Mouse (Mus musculus): Measurements from ENCODE around the gene Ier3.

Ier3 gene

DNA sequence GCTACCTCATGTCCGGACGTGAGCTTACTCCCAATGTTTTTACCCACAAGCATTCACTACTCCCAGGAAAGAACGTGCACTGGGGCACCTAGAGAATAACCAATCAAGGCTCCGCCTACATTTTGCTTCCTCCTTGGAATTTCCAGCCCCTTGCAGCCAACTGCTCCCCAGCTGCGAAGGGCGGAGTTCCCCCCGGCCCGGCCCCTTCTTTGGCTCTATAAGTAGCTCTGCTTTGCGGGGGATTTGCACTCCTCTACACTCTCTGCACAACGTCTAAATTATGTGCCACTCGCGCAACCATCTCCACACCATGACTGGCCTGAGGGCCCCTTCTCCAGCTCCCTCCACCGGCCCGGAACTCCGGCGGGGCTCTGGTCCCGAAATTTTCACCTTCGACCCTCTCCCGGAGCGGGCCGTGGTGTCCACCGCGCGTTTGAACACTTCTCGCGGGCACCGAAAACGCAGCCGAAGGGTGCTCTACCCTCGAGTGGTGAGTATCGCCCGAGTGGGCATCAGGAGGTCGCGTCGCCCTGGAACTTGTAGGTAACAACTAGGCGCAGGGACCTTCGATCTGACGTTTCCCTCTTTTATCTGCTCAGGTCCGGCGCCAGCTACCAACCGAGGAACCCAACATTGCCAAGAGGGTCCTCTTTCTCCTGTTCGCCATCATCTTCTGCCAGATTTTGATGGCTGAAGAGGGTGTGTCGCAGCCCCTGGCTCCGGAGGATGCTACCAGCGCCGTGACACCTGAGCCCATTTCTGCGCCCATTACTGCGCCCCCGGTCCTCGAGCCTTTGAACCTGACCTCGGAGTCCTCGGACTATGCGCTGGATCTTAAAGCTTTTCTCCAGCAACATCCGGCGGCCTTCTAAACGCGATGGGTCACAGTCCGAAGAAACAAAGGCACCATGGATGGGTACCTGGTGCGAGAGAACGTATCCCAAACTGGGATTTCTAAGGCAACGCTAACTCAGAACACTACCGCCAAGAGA, at the start of gene Ier3:
Ier3 (plus strand) TSS at position 246 of the 992 bp plus-strand sequence.
- DNase-seq (ENCODE audit: low spot score), result peak; percentile 70

DNA sequence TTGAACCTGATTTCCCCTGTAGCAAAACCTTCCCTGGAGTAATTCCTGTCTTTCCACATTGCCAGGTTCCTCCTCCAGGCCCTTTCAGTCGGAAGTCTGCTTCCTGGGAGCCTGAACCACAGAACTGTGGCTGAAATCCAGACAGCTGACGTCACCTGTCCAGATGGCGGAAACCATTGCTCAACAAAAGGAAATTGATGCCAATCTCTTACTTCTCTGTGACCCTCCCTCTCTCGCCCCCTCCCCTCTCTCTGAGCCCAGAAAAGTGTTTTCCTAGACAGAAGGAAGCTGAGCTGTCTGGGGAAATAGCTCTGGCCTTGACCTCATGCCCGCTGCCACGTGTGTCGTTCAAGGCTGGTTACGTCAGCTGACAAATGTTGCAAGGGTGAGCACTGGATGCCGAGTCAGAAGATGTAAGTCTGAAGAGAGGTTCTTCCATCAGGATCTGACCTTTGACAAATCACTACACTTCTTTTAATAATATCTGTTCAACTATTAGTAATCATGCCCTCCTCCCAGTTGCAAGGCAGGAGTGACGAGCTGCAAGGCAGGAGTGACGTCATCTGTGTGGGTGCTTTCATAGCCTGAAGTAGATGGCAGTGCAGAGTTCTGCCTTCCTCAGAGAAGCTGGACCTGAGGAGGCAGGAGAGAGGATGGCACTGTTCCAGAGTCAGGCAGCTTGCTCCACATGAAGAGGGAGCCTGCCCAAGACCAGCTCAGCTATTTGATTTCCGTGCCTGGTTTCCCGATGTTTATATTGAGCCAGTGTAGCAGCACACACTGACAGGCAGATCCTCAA, 44.5 kb upstream of the Ier3 start:
- peak; percentile 48 for DNase-seq (ENCODE audit: low spot score)

DNA sequence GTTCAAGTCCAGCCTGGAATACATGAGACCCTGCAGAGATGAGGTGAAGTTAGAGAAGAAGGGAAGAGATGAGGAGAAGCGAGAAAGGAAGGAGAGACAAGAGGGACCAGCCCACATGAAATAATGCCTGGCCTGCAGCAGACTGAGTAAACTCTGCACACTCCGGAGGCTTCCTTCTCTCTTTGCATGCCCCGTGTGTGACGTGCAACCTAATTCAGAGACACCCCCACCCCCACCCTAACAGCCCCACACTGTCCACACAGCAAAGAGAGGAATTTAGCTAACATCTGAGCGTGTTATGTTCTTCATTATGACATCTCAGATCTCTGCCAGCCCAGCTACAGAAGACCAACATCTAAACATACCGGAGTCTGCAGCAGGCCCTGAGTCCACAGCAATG, 42.5 kb upstream of the Ier3 start:
- no peak for DNase-seq (ENCODE audit: low spot score)

DNA sequence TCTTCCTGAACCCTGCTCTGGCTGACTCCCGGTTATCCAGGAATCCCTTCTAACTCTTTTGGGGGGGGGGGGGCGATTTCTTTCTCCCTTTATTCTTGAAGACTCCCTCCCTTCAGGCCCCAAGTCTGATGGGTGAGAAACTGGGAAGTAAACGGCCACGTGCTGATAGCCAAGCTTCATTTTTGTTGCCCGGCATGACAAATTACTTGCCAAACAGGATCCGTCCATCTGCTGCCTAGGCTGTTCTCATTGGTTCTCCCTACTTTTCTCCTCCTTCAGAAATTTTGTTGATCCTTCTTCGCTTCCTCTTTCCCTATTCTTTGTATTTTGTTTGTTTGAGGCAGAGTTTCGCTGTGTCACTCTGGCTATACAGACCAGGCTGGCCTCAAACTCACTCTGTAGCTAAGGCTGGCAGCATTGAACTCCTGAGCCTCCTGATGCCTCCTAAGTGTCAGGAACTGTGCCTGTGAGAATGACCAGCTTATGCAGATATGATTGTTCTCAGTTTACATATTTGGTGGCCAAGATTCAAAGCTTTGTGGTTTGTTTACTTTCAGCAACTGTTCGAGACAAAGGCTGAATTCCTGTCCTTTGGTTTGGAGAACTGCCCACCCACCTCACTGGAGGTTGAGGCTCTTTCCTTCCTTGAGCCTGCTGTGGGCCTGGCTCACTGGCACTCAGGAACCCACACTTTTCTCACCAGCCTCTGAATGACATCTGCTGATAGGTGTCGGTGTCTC, 41.8 kb upstream of the Ier3 start:
- no peak for DNase-seq (ENCODE audit: low spot score)

DNA sequence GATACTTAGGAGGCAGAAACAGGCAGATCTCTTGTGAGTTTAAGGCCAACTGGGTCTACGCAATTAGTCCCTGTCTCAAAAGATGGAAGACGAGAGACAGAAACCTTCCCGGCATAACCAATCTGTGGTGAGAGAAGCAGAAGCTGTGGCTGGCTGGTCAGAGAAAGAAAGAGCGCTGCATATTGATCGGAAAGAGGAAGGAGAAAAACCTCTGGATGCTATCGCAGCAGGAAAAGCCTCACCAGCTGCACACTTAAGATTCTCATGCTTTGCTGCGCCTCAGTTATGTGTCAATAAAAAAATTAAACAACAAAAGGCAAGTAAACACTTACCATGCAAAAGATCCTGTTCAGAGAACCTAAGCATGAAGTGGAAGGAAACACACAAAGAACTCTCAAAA, 41.1 kb upstream of the Ier3 start:
- no peak for DNase-seq (ENCODE audit: low spot score)

DNA sequence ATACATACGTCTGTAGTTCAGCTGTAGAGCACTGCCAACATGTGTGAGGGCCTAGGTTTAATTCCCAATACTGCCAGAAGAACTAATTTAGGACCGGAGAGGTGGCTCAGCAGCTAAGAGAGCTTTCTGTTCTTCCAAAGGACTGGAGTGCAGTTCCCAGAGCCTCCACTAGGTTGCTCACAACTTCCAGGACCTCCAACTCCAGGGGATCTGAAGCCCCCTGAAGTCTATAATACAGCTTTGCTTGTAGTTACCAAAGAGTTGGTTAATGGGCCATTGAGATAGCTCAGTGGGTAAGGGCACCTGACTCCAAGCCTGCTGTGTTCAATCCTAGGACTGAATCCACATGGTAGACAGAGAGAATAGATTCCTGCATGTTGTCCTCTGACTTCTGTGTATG, 39.1 kb upstream of the Ier3 start:
- no peak for DNase-seq (ENCODE audit: low spot score)

DNA sequence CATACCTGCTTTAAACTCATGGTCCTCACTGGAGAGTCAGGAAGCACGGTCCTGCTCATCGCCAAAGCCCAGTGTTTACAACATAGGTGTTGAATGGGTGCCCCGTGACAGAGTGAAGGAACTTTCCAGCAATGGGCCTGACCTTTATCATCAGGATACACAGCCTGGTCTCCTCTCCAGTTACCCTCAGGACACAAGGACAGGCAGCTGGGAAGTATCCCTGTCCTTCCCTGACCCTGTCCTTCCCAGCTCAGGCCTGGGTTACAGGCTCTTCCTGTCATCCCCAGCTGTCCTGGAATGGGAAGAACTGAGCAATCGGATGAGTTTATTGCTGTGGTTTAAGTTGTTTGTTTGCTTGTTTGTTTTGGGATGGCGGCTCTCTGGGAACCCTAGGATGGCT, 38.6 kb upstream of the Ier3 start:
- no peak for DNase-seq (ENCODE audit: low spot score)

DNA sequence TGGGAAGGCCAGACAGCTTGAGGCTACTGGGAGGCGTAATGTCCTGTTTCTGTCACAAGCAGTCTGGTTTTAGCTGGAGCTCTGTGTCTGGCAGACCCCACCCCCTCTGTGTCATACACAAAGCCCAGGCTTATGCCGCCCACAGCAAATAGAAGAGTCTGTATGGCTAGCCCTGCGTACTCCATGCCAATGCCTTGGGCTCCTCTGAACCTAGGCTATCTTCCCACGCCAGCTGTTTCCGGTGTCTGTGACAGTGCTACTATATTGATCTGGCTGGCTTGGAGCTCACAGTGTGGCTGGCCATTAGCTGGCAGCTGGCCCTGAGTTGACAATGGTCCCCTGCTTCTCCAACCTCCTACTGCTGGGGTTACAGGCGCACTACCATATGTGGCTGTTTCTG, 37.5 kb upstream of the Ier3 start:
- DNase-seq (ENCODE audit: low spot score), result no peak

DNA sequence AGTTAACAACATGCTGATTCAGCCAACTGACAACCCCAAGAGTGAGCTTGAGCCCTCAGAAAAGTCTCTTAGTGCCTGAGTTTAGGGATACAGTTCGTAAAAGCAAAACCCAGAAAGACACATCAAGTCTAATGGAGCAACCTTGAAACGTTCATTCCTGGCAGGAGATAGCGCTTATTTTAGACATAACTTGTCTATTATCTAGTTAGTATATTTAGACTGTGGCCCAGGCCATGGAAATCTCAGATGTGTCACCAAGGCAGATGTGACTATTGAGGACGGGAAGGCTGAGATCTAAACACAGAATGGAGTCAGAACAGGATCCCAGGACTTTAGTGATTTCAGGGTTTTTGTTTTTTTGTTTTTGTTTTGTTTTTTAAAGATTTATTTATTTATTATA, 36.3 kb upstream of the Ier3 start:
- DNase-seq (ENCODE audit: low spot score), result no peak

DNA sequence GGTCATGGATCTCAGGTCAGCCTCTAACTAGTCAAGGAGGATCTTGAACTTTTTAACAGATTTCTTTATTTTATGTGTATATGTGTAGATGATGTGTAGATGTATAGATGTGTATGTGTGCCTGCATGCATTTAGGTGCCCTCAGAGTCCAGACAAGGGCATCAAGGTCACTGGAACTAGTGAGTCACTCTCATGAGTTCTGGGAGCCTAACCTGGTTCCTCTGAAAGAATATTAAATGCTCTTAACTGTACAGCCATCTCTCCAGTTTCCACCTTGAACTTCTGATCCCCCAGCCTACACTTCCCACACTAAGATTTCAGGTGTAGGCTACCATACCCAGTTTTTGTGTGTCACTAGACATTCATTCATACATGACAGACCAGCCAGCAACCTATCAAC, 34.0 kb upstream of the Ier3 start:
- DNase-seq (ENCODE audit: low spot score), result no peak

DNA sequence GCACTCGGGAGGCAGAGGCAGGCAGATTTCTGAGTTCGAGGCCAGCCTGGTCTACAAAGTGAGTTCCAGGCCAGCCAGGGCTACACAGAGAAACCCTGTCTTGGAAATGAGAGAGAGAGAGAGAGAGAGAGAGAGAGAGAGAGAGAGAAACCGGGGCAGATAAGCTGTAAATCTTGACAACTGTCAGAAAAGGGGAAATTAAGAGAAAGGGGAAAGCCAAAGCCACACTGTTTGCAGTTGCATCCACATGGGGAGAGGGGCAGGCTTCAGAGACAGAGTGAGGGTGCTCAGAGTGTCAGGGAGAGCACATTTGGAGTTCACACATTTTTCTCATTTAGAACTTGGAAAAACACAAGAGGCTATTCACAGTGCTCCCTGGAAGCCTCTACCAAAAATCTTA, 33.5 kb upstream of the Ier3 start:
- no peak for DNase-seq (ENCODE audit: low spot score)

DNA sequence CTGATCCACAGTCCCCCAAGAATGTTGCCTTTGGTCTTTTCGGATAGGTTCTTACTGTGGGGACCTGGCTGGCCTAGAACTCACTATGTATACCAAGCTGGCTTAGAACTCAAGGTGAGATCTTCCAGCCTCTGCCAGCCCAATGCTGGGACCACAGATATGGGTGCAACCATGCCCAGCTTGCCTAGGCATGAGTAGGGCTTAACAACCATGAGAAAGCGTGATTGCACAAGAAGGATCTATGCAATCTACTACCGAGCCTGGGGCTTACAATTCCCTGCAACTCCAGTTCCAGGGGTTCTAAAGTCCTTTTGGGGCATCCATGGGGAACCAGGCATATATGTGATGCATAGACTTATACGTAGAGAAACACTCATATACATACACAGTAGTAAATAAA, 30.6 kb upstream of the Ier3 start:
- no peak for DNase-seq (ENCODE audit: low spot score)

DNA sequence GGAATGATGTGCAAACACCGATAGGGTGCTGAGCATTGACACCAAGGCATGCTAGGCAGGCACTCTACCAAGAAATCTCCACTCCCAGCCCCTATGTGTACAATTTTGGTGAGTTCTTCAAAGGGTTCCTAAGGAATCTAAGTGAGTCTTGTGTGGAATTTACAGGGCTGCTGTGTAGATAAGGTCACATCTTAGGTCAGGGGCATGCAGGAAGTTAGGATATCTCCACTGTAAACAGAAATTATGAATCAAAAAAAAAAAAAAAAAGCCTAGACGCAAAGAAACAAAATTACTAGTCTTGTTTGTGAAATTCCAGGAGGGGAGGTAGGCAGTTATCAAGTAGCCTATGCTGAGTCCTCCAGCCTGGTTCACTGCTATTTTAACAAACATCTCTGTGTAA, 28.6 kb upstream of the Ier3 start:
- no peak for DNase-seq (ENCODE audit: low spot score)

DNA sequence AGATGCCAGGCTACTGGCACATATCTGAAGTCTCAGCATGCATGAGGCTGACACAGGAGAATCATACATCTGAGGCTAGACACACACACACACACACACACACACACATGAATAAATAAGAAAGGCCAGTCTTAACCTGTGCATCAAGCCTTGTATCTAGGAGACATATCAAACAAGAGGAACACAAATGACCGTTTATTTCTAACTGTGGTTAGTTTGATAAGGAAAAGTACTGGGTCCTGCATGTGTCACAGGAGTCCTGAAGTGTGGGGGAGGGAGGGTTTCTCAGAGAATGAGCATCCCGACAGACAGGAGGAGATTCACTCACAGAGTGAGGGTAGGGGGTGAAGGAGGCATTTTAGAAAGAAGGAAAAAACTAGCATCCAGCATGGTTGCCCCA, 26.4 kb upstream of the Ier3 start:
- DNase-seq (ENCODE audit: low spot score), result no peak

DNA sequence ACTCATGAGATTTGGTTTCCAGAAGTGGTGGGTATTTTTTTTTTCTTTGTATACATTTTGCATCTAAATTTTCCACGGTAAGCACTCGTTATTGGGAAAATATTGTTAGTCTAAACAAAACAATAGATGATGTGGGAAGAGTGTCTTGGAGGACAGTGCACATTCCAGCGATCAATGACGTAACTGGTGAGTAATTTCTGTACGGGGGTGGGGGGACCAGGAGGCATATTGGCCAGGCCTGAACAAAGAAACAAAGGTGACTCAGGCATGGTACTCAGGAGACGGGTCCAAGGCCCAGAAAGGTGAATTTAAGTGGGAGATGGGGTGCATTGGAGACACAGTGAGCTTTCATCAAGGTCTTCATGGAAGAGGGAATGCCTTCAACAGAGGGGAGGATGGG, 25.8 kb upstream of the Ier3 start:
- no peak for DNase-seq (ENCODE audit: low spot score)

DNA sequence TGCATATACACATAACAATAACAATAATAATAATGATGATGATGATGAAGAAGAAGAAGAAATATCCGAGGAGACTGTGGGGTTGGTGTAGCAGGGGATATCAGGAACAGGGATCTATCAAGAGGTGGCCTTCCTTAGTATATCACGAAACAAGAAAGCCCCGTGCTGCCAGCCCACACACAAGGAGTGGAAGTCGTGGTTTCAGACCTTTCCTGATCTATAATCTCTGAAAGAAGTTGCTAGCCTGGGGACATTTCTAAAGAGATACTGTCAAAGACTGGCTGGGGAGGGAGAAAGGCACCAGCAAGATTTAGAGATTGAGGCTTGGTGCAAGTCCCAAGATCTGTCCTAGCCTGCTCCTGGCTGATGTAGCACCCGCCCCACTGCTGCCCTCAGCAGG, 24.6 kb upstream of the Ier3 start:
- no peak for DNase-seq (ENCODE audit: low spot score)

DNA sequence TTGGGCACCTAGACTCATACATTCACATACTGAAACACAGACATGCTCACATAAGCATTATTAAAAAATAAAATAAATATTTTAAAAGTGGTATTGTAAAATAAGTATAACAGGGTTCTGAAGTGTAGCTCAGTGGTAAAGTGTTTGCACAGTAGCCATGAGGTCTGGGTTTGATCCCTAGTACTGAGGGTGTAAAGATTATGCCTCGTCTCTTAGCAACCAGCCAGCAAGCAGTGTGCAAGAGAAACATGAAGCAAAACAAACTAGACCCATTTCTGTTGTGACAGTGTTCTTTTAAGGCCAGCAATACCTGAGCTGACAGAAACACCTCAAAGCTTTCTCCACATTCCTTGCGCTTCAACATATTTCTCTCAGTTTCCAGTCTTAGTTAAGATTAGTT, 20.6 kb upstream of the Ier3 start:
- DNase-seq (ENCODE audit: low spot score), result no peak

DNA sequence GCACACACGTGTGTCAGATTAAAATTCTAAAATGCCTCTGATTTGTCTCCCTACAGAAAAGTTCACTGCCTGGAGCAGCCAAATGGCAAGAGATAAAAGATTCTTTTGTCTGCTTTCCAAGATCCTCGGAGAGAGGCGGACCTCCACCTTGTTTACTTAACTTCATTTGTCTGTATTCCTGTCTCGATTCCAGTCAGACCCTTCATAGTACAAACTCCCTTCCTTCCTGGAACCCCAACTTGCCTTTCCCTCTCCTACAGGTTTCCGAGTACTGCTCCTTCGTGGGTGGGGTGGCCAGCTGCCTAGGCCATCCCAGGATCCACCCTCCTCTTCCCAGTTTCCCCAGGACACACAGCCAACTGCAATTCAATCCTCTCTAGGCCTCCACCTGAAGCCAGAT, 18.5 kb upstream of the Ier3 start:
- no peak for DNase-seq (ENCODE audit: low spot score)

DNA sequence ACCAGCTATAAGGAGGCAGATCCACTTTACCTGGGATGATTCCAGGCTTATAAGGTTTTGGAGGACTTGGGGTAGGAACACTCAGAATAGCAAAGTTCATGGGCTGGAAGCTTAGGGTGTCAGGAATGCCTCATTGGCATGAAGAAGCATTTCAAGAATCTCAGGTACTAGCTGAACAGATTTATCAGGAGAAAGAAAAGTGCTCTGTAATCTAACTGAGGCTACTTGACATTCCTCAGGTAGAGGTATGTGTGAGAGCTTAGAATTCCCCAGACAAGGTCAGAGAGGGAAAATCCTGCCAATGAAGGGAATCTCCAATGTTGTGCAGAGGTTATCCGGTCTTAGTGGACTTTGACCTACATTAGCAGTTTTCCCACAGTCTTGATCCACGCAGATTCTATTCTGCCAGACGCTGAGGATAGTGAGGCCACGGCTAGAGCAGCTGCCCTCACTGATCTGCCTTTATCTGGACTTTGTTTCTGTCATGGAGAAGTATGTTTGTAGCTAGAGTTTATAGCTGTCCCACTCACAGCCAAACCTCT, 17.6 kb upstream of the Ier3 start:
- DNase-seq (ENCODE audit: low spot score), result no peak

DNA sequence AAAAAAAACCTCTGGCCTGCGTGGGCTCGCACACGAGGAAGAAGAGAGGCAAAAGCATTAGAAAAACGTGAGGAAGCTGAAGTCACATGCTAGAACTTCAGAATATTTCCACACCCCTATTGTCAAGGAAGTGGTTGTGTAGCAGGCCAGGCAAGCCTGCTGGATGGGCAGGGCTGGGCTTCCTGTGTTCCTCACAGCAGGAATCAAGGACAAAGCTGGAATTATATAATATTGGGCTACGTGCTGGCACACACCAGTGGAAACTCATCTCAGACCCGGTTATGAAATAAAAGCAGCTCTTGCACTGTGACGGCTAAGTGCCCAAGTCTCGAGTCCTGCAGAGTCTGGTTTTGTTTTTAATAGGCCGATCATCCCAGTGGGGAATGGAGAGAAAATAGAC, 13.4 kb upstream of the Ier3 start:
- DNase-seq (ENCODE audit: low spot score), result no peak

DNA sequence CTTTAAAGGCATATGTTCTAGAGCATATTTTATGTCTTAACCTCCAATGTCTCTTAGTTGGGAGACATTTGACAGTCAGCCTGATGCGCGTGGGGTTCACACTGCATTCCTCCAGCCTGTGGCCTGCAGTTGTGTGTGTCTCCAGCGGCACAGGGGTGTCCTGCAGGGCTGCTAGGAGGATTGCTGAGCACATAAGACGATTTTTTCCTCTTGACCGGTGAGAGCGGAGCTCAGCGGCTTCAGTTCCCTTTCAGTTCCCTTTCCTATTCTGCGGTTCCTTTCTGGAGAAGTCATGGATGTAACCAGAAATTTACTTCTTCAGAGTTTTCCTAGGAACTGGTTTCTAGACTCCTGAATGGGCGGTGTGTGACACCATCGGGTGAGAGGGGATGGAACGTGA, 12.1 kb upstream of the Ier3 start:
- no peak for DNase-seq (ENCODE audit: low spot score)

DNA sequence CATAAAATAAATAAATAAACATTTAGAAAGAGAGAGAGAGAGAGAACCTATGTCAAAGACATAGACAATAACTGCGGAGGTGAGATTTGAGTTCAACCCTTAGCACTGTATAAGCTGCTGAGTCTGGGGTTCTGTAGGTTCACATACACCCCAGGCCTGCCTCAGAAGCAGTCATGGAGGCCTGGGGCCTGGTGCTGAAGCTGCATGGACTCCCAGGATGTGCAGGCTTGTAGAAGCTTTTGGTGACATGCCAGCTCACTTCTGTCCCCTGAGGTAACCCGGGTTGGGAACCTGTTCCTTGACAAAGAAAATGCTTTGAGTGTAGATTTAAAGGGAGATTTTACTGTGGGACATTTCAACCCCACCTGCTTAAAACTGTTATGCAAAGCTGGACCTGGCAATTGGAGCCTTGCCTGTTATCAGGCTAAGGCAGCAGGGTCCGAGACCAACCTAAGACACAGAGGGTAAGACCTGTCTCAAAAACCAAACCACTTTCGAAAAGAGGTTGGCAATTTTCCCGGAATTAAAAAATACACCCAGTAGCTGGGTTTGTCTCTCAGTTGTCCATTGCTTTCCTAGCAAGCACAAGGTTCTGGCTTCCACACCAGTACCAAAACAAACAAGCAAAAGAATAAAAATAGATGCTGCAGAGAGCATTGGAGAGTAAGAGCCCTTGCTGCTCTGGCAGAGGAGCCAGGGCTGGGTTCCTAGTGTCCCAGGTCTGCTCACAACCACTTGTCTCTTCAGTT, 10.4 kb upstream of the Ier3 start:
- DNase-seq (ENCODE audit: low spot score), result no peak

All from ovary, postnatal 10 days (tissue).